Mouse (Mus musculus) lung, embryonic 16.5 days (tissue): Measurements from ENCODE around the gene Rasa4. TPM values are rescaled to one million over a fixed set of nuclear protein-coding genes. Genes with fewer than 3 reads are reported as not detected.
A peak's percentile ranks its signal among the peaks of the same experiment; 100 is the strongest.
"Not testable (repeated sequence)": the region's sequence is repeated elsewhere in the genome, so short reads cannot be mapped to it uniquely, and the experiment has no call there.

Experiments used
- ATAC-seq: fragments of 200-750 bp; cut with Nextera tagmentation; 2 replicates; pipeline ENCODE4 v1.8.0; 2017; ENCODE audit warnings: low read depth, mild to moderate bottlenecking, moderate library complexity
- H3K27ac ChIP-seq: fragments of 300-500 bp; sonication (generic); 2 replicates; pipeline ENCODE4 v1.5.1; 2014; ENCODE audit warnings: mild to moderate bottlenecking, control low read depth, low read length
- H3K27me3 ChIP-seq: fragments of 300-500 bp; sonication (generic); 2 replicates; pipeline ENCODE4 v1.6.1; 2014; ENCODE audit warnings: low read depth, low read length, mixed read lengths; ENCODE audit not compliant: control insufficient read depth, insufficient read depth
- H3K36me3 ChIP-seq: fragments of 300-500 bp; sonication (generic); 2 replicates; pipeline ENCODE4 v1.6.1; 2014; ENCODE audit warnings: low read length; ENCODE audit not compliant: control insufficient read depth, insufficient read depth
- H3K4me1 ChIP-seq: fragments of 300-500 bp; sonication (generic); replicated peaks from 2 replicates; pipeline ENCODE4 v1.6.1; 2014; ENCODE audit warnings: low read length, mixed read lengths; ENCODE audit not compliant: control insufficient read depth, insufficient read depth
- H3K4me2 ChIP-seq: fragments of 300-500 bp; sonication (generic); 2 replicates; pipeline ENCODE4 v1.6.1; 2014; ENCODE audit warnings: low read depth, low read length, control low read depth
- H3K4me3 ChIP-seq: fragments of 300-500 bp; sonication (generic); 2 replicates; pipeline ENCODE4 v1.5.1; 2014; ENCODE audit warnings: mild to moderate bottlenecking, low read length, control low read depth
- H3K9ac ChIP-seq: fragments of 300-500 bp; sonication (generic); 2 replicates; pipeline ENCODE4 v1.6.1; 2014; ENCODE audit warnings: low read length, control low read depth
- H3K9me3 ChIP-seq: fragments of 300-500 bp; sonication (generic); 2 replicates; pipeline ENCODE4 v1.6.1; 2016; ENCODE audit warnings: low read length; ENCODE audit not compliant: control insufficient read depth
- WGBS: fragments of 180-500 bp; shearing (Covaris S2); extraction: QIAGEN DNeasy Blood & Tissue Kit; methylation state at CpG from one replicate; pipeline ENCODE4 v1.1.7; 2014; 5-methylcytosine and 5-hydroxymethylcytosine counted together
- polyA plus RNA-seq: library from polyadenylated mRNA; unstranded; fragments of >200 nt; fragmentation: Nextera tagmentation; extraction: Ambion mirVana; gene quantifications from 2 replicates; pipeline ENCODE4 v1.2.1, GENCODE M21; 2015

Rasa4 gene
- polyA plus RNA-seq, 1 experiment from 2014 or later, result 3.3 TPM

DNA sequence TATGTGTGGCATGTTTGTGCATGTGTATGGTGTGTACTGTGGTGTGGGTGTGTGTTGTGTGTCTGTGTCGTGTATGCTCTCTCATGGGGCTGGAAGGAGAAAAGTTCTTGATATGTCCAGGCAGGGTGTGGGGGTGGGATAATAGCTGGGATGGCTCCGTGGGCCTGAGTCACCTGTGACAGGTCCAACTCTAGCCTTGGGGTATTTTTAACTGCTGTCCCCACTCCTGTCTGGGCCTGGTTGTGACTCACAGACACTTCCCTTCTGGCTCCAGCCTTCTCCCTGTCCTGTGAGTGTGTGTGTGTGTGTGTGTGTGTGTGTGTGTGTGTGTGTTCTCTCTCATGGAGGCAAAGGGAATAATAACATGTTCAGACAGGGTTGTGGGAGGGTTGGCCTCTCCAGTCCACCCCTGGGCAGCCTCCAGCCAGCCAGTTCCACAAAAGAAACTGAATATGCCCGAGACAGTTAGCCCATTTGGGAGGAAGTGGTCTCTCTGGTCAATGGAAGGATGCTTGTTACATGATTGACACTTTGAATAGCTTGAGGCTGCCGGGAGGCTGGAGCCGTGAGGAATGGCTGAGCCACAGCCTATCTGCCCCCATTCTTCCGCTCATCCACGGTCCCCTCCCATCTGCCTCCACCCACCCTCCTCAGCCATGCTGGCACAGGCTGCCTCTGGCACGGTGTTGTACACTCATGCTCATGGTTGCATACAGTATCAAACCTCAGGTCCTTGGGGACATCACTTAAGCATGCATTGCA, 10.7 kb downstream of the Rasa4 start:
- Histone ChIP-seq H3K4me2 (no peak overlapping the region), H3K4me1 (no peaks in the 10 kb centered on the region), H3K9ac (no peak overlapping the region), H3K27me3 (no peaks in the 10 kb centered on the region), H3K36me3 (no peaks in the 10 kb centered on the region), H3K9me3 (no peaks in the 10 kb centered on the region), H3K27ac (no peak overlapping the region), H3K4me3 (no peak overlapping the region)
- WGBS, result 61% methylated on average over 8 of the region's 8 CpGs
- no peak for ATAC-seq

DNA sequence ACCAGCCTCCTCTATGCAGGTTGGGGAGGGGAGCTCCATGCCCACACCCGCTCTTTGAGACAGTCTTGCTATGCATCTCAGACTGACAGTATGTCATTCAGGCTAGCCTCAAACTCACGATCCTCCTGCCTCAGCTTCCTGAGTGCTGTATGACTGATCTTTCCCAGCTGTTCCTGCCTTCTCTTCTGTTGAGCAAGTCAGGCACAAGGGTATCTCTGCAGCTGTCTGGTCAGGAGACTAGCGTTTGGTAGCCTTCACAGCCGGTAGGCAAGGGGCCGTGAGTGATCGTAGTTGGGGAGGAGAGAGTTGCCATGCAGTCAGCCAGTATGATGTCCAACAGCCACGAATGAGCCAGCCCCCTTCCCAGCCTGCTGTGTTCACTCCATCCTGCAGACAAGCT, 11.4 kb downstream of the Rasa4 start:
- Histone ChIP-seq H3K9me3 (no peaks in the 10 kb centered on the region), H3K27me3 (no peaks in the 10 kb centered on the region), H3K4me1 (no peaks in the 10 kb centered on the region), H3K9ac (no peak overlapping the region), H3K27ac (no peak overlapping the region), H3K36me3 (no peaks in the 10 kb centered on the region), H3K4me2 (no peak overlapping the region), H3K4me3 (no peak overlapping the region)
- 60% methylated on average over 7 of the region's 7 CpGs for WGBS
- no peak for ATAC-seq

- no peak overlapping the region for H3K4me3 ChIP-seq
- no peaks in the 10 kb centered on the region for H3K9me3 ChIP-seq
- H3K27ac ChIP-seq, result no peak overlapping the region
- WGBS, result 63% methylated on average over 10 of the region's 10 CpGs
- H3K36me3 ChIP-seq, result no peaks in the 10 kb centered on the region
- H3K27me3 ChIP-seq, result peaks cover 7% of the 10 kb centered on the region
- no peak overlapping the region for H3K4me2 ChIP-seq
- no peak for ATAC-seq
- H3K9ac ChIP-seq, result no peak overlapping the region
- H3K4me1 ChIP-seq, result peaks cover 4% of the 10 kb centered on the region; the same call in 1 of the 2 replicates
Measured at GRCm38 (mm10) chr5:136098536-136098935, 14.8 kb downstream of the Rasa4 start.

DNA sequence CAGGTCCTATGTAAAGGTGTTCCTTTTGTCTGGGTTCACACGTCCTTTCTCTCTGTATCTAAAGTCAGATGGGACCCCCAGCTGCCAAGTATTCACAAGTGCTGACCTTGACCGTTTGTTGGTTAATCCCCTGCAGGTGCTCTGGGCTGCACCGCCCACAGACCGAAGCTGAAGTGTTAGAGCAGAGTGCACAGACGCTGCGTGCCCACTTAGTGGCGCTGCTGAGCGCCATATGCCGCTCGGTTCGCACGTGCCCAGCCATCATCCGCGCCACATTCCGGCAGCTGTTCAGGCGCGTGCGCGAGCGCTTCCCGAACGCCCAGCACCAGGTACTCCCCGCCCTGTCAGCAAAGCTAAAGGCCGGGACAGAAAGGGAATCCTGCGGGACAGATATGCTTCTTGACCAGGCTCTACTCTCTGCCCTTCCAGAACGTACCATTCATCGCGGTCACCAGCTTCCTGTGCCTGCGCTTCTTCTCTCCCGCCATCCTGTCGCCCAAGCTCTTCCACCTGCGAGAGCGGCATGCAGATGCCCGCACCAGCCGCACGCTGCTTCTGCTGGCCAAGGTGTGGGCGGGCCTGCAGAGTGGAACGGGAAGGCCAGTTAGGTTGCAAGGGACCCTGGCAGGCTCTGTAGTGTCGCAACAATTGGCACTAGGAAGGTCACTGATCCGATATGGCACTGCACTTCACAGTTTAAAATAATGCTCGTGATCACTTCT, 18.5 kb downstream of the Rasa4 start:
- peak overlapping the region; percentile 40 for H3K4me3 ChIP-seq
- no peaks in the 10 kb centered on the region for H3K36me3 ChIP-seq
- ATAC-seq, result peak; percentile 77
- H3K4me2 ChIP-seq, result peak overlapping the region; percentile 71
- 4% methylated on average over 41 of the region's 41 CpGs for WGBS
- H3K9me3 ChIP-seq, result peaks cover 3% of the 10 kb centered on the region; the same call in 1 of the 2 replicates
- peak overlapping the region; percentile 56 for H3K9ac ChIP-seq
- no peak overlapping the region for H3K27ac ChIP-seq
- H3K4me1 ChIP-seq, result peaks cover 4% of the 10 kb centered on the region; the same call in 1 of the 2 replicates
- H3K27me3 ChIP-seq, result peaks cover 7% of the 10 kb centered on the region

DNA sequence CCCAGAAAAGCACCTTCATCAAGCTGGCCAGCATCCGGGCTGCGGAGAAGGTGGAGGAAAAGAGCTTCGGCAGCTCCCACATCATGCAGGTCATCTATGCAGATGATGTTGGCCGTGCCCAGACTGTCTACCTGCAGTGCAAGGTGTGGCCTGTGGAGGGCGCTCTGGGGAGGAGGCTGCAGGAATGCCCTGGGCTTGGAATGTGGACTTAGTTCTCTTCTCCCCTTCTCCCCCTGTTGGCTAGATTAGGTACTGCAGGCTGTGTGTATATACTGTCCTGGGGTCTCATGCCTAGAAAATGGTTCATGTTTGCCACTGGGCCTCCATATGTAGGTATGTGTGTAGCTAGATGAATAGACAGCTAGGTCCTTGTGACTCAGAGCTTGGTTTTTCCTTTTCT, 20.8 kb downstream of the Rasa4 start:
- ATAC-seq, result no peak
- Histone ChIP-seq H3K9ac (no peak overlapping the region), H3K4me2 (no peak overlapping the region), H3K4me1 (peaks cover 4% of the 10 kb centered on the region; the same call in 1 of the 2 replicates), H3K9me3 (peaks cover 3% of the 10 kb centered on the region; the same call in 1 of the 2 replicates), H3K4me3 (no peak overlapping the region), H3K27ac (no peak overlapping the region), H3K27me3 (peaks cover 7% of the 10 kb centered on the region), H3K36me3 (no peaks in the 10 kb centered on the region)
- 83% methylated on average over 5 of the region's 5 CpGs for WGBS

GRCm38 (mm10) chr5:136108486-136108885, 24.8 kb downstream of the Rasa4 start:
- Histone ChIP-seq H3K27me3 (no peaks in the 10 kb centered on the region), H3K4me3 (no peak overlapping the region), H3K4me1 (no peaks in the 10 kb centered on the region), H3K9me3 (peaks cover 3% of the 10 kb centered on the region; the same call in 1 of the 2 replicates), H3K9ac (no peak overlapping the region), H3K27ac (no peak overlapping the region), H3K36me3 (no peaks in the 10 kb centered on the region), H3K4me2 (no peak overlapping the region)
- WGBS, result 32% methylated on average over 2 of the region's 2 CpGs
- ATAC-seq, result no peak

- ATAC-seq, result no peak
- H3K4me1 ChIP-seq, result no peaks in the 10 kb centered on the region
- WGBS, result 65% methylated on average over 3 of the region's 3 CpGs
Measured at GRCm38 (mm10) chr5:136109042-136109441, 25.3 kb downstream of the Rasa4 start.

GRCm38 (mm10) chr5:136113546-136113945, 29.8 kb downstream of the Rasa4 start:
- H3K9me3 ChIP-seq, H3K4me3 ChIP-seq, H3K9ac ChIP-seq, H3K36me3 ChIP-seq, H3K27ac ChIP-seq, H3K27me3 ChIP-seq, ATAC-seq, H3K4me2 ChIP-seq: not testable (repeated sequence)
- peaks cover 13% of the 10 kb centered on the region for H3K4me1 ChIP-seq
- WGBS, result 35% methylated on average over 4 of the region's 4 CpGs

More at GRCm38 (mm10) chr5:136109042-136109441, 25.3 kb downstream of the Rasa4 start:
- H3K27me3 ChIP-seq, result no peaks in the 10 kb centered on the region
- no peak overlapping the region for H3K9ac ChIP-seq
- H3K36me3 ChIP-seq, result no peaks in the 10 kb centered on the region
- H3K27ac ChIP-seq, result no peak overlapping the region
- H3K9me3 ChIP-seq, result peaks cover 3% of the 10 kb centered on the region; the same call in 1 of the 2 replicates
- no peak overlapping the region for H3K4me3 ChIP-seq
- H3K4me2 ChIP-seq, result no peak overlapping the region
